Mouse (Mus musculus) limb, embryonic 12.5 days (tissue): ENCODE measurements around the gene Mdm4. TPM values are rescaled to one million over a fixed set of nuclear protein-coding genes. Genes with fewer than 3 reads are reported as not detected.

ENCODE experiments used
- ATAC-seq: fragments of 200-750 bp; cut with Nextera tagmentation; 2 replicates; pipeline ENCODE4 v1.8.0; 2017; ENCODE audit warnings: low read depth, moderate TSS enrichment; ENCODE audit not compliant: insufficient number of reproducible peaks, insufficient read depth, low FRiP score, low TSS enrichment
- H3K27ac ChIP-seq: fragments of 300-500 bp; sonication (generic); 2 replicates; pipeline ENCODE4 v1.5.1; 2016; ENCODE audit warnings: mild to moderate bottlenecking, moderate library complexity
- H3K27me3 ChIP-seq: fragments of 300-500 bp; sonication (generic); 2 replicates; pipeline ENCODE4 v1.6.1; 2016; ENCODE audit warnings: mild to moderate bottlenecking, moderate library complexity
- H3K36me3 ChIP-seq: fragments of 300-500 bp; sonication (generic); 2 replicates; pipeline ENCODE4 v1.6.1; 2016; ENCODE audit warnings: mild to moderate bottlenecking, moderate library complexity
- H3K4me1 ChIP-seq: fragments of 300-500 bp; sonication (generic); replicated peaks from 2 replicates; pipeline ENCODE4 v1.6.1; 2016
- H3K4me2 ChIP-seq: fragments of 300-500 bp; sonication (generic); 2 replicates; pipeline ENCODE4 v1.6.1; 2016; ENCODE audit warnings: mild to moderate bottlenecking, moderate library complexity
- H3K4me3 ChIP-seq: fragments of 300-500 bp; sonication (generic); replicated peaks from 2 replicates; pipeline ENCODE4 v1.5.1; 2016; ENCODE audit warnings: mild to moderate bottlenecking
- H3K9ac ChIP-seq: fragments of 300-500 bp; sonication (generic); replicated peaks from 2 replicates; pipeline ENCODE4 v1.6.1; 2016; ENCODE audit warnings: mild to moderate bottlenecking, moderate library complexity
- H3K9me3 ChIP-seq: fragments of 300-500 bp; sonication (generic); 2 replicates; pipeline ENCODE4 v1.6.1; 2016; ENCODE audit warnings: mild to moderate bottlenecking, moderate library complexity
- WGBS: fragments of 180-500 bp; shearing (Covaris S2); methylation state at CpG from one replicate; pipeline ENCODE4 v1.1.7; 2016; 5-methylcytosine and 5-hydroxymethylcytosine counted together
- polyA plus RNA-seq: library from polyadenylated mRNA; unstranded; fragments of >200 nt; fragmentation: Nextera tagmentation; extraction: Ambion mirVana; gene quantifications from 2 replicates; pipeline ENCODE4 v1.2.1, GENCODE M21; 2016

Gene Mdm4
- polyA plus RNA-seq, 1 experiment from 2014 or later: 46.7 TPM

GRCm38 (mm10) chr1:132982728-132983127 lies 47.6 kb downstream of the Mdm4 start:
- H3K9me3 ChIP-seq: no peaks in the 10 kb centered on the region
- no peaks in the 10 kb centered on the region for H3K4me1 ChIP-seq
- H3K27ac ChIP-seq: no peak overlapping the region
- H3K9ac ChIP-seq: no peak overlapping the region
- no peak overlapping the region for H3K4me2 ChIP-seq
- no peaks in the 10 kb centered on the region for H3K27me3 ChIP-seq
- WGBS: 62% methylated on average over 7 of the region's 7 CpGs
- no peak overlapping the region for H3K4me3 ChIP-seq
- peaks cover 52% of the 10 kb centered on the region for H3K36me3 ChIP-seq
- no peak for ATAC-seq

GRCm38 (mm10) chr1:132981232-132981631 lies 49.1 kb downstream of the Mdm4 start:
- Histone ChIP-seq H3K4me3 (no peak overlapping the region), H3K9ac (no peak overlapping the region), H3K27me3 (no peaks in the 10 kb centered on the region), H3K4me2 (no peak overlapping the region), H3K9me3 (no peaks in the 10 kb centered on the region), H3K4me1 (no peaks in the 10 kb centered on the region), H3K36me3 (peaks cover 40% of the 10 kb centered on the region), H3K27ac (no peak overlapping the region)
- ATAC-seq: no peak
- WGBS: 92% methylated on average over 6 of the region's 6 CpGs

- Histone ChIP-seq H3K9ac (no peak overlapping the region), H3K27me3 (peaks cover 5% of the 10 kb centered on the region; the same call in 1 of the 2 replicates), H3K4me1 (no peaks in the 10 kb centered on the region), H3K27ac (no peak overlapping the region), H3K36me3 (peaks cover 16% of the 10 kb centered on the region), H3K4me2 (no peak overlapping the region), H3K4me3 (no peak overlapping the region), H3K9me3 (no peaks in the 10 kb centered on the region)
- no peak for ATAC-seq
- WGBS: 83% methylated on average over 1 of the region's 1 CpGs
Observed at GRCm38 (mm10) chr1:132977402-132977801, 53.0 kb downstream of the Mdm4 start.

- Histone ChIP-seq H3K9ac (no peak overlapping the region), H3K4me3 (no peak overlapping the region), H3K4me1 (no peaks in the 10 kb centered on the region)
Observed at GRCm38 (mm10) chr1:132968659-132969058, 61.7 kb downstream of the Mdm4 start.

GRCm38 (mm10) chr1:132964691-132965090 lies 65.7 kb downstream of the Mdm4 start:
- no peaks in the 10 kb centered on the region for H3K4me1 ChIP-seq
- no peaks in the 10 kb centered on the region for H3K9me3 ChIP-seq
- no peak overlapping the region for H3K9ac ChIP-seq
- no peak overlapping the region for H3K4me3 ChIP-seq
- H3K27ac ChIP-seq: no peak overlapping the region
- 93% methylated on average over 4 of the region's 4 CpGs for WGBS
- no peaks in the 10 kb centered on the region; the same call in 1 of the 2 replicates for H3K27me3 ChIP-seq
- no peak overlapping the region for H3K4me2 ChIP-seq
- no peaks in the 10 kb centered on the region for H3K36me3 ChIP-seq
- no peak for ATAC-seq

More at GRCm38 (mm10) chr1:132968659-132969058, 61.7 kb downstream of the Mdm4 start:
- Histone ChIP-seq H3K4me2 (no peak overlapping the region), H3K36me3 (no peaks in the 10 kb centered on the region), H3K27me3 (peaks cover 5% of the 10 kb centered on the region), H3K9me3 (no peaks in the 10 kb centered on the region), H3K27ac (no peak overlapping the region)
- no peak for ATAC-seq
- WGBS: 33% methylated on average over 6 of the region's 6 CpGs

- no peaks in the 10 kb centered on the region for H3K9me3 ChIP-seq
- H3K4me1 ChIP-seq: no peaks in the 10 kb centered on the region
- no peaks in the 10 kb centered on the region; the same call in 1 of the 2 replicates for H3K27me3 ChIP-seq
- no peak for ATAC-seq
- no peak overlapping the region for H3K4me2 ChIP-seq
- WGBS: 57% methylated on average over 2 of the region's 2 CpGs
- H3K27ac ChIP-seq: no peak overlapping the region
- H3K9ac ChIP-seq: no peak overlapping the region
- H3K4me3 ChIP-seq: no peak overlapping the region
- H3K36me3 ChIP-seq: no peaks in the 10 kb centered on the region
Observed at GRCm38 (mm10) chr1:132964106-132964505, 66.3 kb downstream of the Mdm4 start.

GRCm38 (mm10) chr1:132961751-132962150 lies 68.6 kb downstream of the Mdm4 start:
- 90% methylated on average over 3 of the region's 3 CpGs for WGBS
- H3K9ac ChIP-seq: no peak overlapping the region
- H3K27me3 ChIP-seq: peaks cover 8% of the 10 kb centered on the region
- H3K4me1 ChIP-seq: no peaks in the 10 kb centered on the region
- no peak for ATAC-seq
- H3K4me3 ChIP-seq: no peak overlapping the region
- no peaks in the 10 kb centered on the region for H3K9me3 ChIP-seq
- no peak overlapping the region for H3K4me2 ChIP-seq
- no peaks in the 10 kb centered on the region for H3K36me3 ChIP-seq
- no peak overlapping the region for H3K27ac ChIP-seq

- H3K36me3 ChIP-seq: no peaks in the 10 kb centered on the region
- 82% methylated on average over 5 of the region's 5 CpGs for WGBS
- H3K4me3 ChIP-seq: no peak overlapping the region
- H3K4me2 ChIP-seq: no peak overlapping the region
- no peak overlapping the region for H3K9ac ChIP-seq
- H3K9me3 ChIP-seq: no peaks in the 10 kb centered on the region
- no peaks in the 10 kb centered on the region for H3K4me1 ChIP-seq
- H3K27me3 ChIP-seq: peaks cover 27% of the 10 kb centered on the region
- ATAC-seq: no peak
- no peak overlapping the region for H3K27ac ChIP-seq
Observed at GRCm38 (mm10) chr1:132956809-132957208, 73.6 kb downstream of the Mdm4 start.

GRCm38 (mm10) chr1:132947811-132948210 lies 82.5 kb downstream of the Mdm4 start:
- no peak overlapping the region for H3K27ac ChIP-seq
- no peak for ATAC-seq
- H3K4me1 ChIP-seq: peaks cover 10% of the 10 kb centered on the region
- peaks cover 70% of the 10 kb centered on the region for H3K27me3 ChIP-seq
- 54% methylated on average over 7 of the region's 7 CpGs for WGBS
- H3K9ac ChIP-seq: no peak overlapping the region
- H3K36me3 ChIP-seq: no peaks in the 10 kb centered on the region
- H3K4me3 ChIP-seq: no peak overlapping the region
- H3K9me3 ChIP-seq: no peaks in the 10 kb centered on the region
- no peak overlapping the region for H3K4me2 ChIP-seq

GRCm38 (mm10) chr1:132945826-132946225 lies 84.5 kb downstream of the Mdm4 start:
- 17% methylated on average over 8 of the region's 8 CpGs for WGBS
- Histone ChIP-seq H3K27me3 (peaks cover 73% of the 10 kb centered on the region), H3K36me3 (no peaks in the 10 kb centered on the region), H3K4me1 (peaks cover 10% of the 10 kb centered on the region), H3K9ac (no peak overlapping the region), H3K4me3 (no peak overlapping the region), H3K4me2 (no peak overlapping the region), H3K9me3 (no peaks in the 10 kb centered on the region), H3K27ac (no peak overlapping the region)
- ATAC-seq: no peak

- no peak for ATAC-seq
- Histone ChIP-seq H3K27ac (no peak overlapping the region), H3K27me3 (peaks cover 65% of the 10 kb centered on the region), H3K4me2 (no peak overlapping the region), H3K36me3 (no peaks in the 10 kb centered on the region), H3K9me3 (no peaks in the 10 kb centered on the region), H3K4me1 (peaks cover 14% of the 10 kb centered on the region), H3K9ac (no peak overlapping the region), H3K4me3 (no peak overlapping the region)
- WGBS: 72% methylated on average over 8 of the region's 8 CpGs
Observed at GRCm38 (mm10) chr1:132938975-132939374, 91.4 kb downstream of the Mdm4 start.

- no peak for ATAC-seq
- 85% methylated on average over 26 of the region's 26 CpGs for WGBS
- H3K27ac ChIP-seq: no peak overlapping the region
- peaks cover 14% of the 10 kb centered on the region for H3K4me1 ChIP-seq
- H3K4me3 ChIP-seq: no peak overlapping the region
- peaks cover 63% of the 10 kb centered on the region for H3K27me3 ChIP-seq
- no peak overlapping the region for H3K9ac ChIP-seq
- no peaks in the 10 kb centered on the region for H3K9me3 ChIP-seq
- no peaks in the 10 kb centered on the region for H3K36me3 ChIP-seq
- H3K4me2 ChIP-seq: no peak overlapping the region
Observed at GRCm38 (mm10) chr1:132937296-132938030, 92.9 kb downstream of the Mdm4 start.
